Mouse (Mus musculus) kidney, embryonic 15.5 days (tissue): ENCODE measurements around the gene Slc28a1. TPM values are rescaled to one million over a fixed set of nuclear protein-coding genes. Genes with fewer than 3 reads are reported as not detected.
"Not testable (repeated sequence)": the region's sequence is repeated elsewhere in the genome, so short reads cannot be mapped to it uniquely, and the experiment has no call there.

Experiments used
- ATAC-seq: fragments of 200-750 bp; cut with Nextera tagmentation; replicated peaks from 2 replicates; pipeline ENCODE4 v1.8.0; 2017; ENCODE audit warnings: moderate TSS enrichment; ENCODE audit not compliant: low FRiP score
- H3K27ac ChIP-seq: fragments of 300-500 bp; sonication (generic); 2 replicates; pipeline ENCODE4 v1.5.1; 2015; ENCODE audit warnings: mild to moderate bottlenecking, inconsistent platforms
- H3K27me3 ChIP-seq: fragments of 300-500 bp; sonication (generic); 2 replicates; pipeline ENCODE4 v1.6.1; 2015; ENCODE audit warnings: inconsistent platforms
- H3K36me3 ChIP-seq: fragments of 300-500 bp; sonication (generic); 2 replicates; pipeline ENCODE4 v1.6.1; 2015; ENCODE audit warnings: inconsistent platforms
- H3K4me1 ChIP-seq: fragments of 300-500 bp; sonication (generic); 2 replicates; pipeline ENCODE4 v1.6.1; 2015; ENCODE audit warnings: inconsistent platforms
- H3K4me2 ChIP-seq: fragments of 300-500 bp; sonication (generic); 2 replicates; pipeline ENCODE4 v1.6.1; 2015; ENCODE audit warnings: moderate library complexity, mild to moderate bottlenecking, inconsistent platforms
- H3K4me3 ChIP-seq: fragments of 300-500 bp; sonication (generic); replicated peaks from 2 replicates; pipeline ENCODE4 v1.5.1; 2015; ENCODE audit warnings: mild to moderate bottlenecking, inconsistent platforms
- H3K9ac ChIP-seq: fragments of 300-500 bp; sonication (generic); 2 replicates; pipeline ENCODE4 v1.6.1; 2015; ENCODE audit warnings: mild to moderate bottlenecking, inconsistent platforms
- H3K9me3 ChIP-seq: fragments of 300-500 bp; sonication (generic); replicated peaks from 2 replicates; pipeline ENCODE4 v1.6.1; 2016; ENCODE audit warnings: inconsistent platforms
- WGBS: fragments of 180-500 bp; shearing (Covaris S2); methylation state at CpG from one replicate; pipeline ENCODE4 v1.1.7; 2015; ENCODE audit warnings: mixed read lengths; 5-methylcytosine and 5-hydroxymethylcytosine counted together
- polyA plus RNA-seq: library from polyadenylated mRNA; unstranded; fragments of >200 nt; fragmentation: Nextera tagmentation; extraction: Ambion mirVana; gene quantifications from 2 replicates; pipeline ENCODE4 v1.2.1, GENCODE M21; 2015

The Slc28a1 gene
- polyA plus RNA-seq, 1 experiment from 2014 or later, result 0.13 TPM

DNA sequence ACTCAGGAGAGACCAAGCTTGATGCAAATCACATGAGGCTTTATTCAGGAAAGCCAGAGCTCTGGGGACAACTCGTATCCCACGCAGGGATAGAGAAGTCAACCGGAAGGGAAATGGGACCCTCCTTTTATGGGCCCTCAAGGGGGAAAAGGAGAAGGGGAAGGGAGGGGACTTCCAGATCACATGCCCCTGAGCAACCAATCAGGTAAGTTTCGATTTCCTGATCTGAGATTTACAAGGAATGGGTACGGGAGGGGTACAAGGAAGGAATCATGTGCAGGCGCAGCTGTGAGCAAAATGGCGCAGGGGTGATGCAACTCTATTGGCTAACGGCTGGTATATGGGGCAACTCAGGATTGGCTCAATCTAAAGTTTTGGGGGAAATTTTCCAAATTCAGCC lies 36.6 kb downstream of the Slc28a1 start:
- no peak overlapping the region for H3K4me3 ChIP-seq
- no peak for ATAC-seq
- no peaks in the 10 kb centered on the region for H3K36me3 ChIP-seq

DNA sequence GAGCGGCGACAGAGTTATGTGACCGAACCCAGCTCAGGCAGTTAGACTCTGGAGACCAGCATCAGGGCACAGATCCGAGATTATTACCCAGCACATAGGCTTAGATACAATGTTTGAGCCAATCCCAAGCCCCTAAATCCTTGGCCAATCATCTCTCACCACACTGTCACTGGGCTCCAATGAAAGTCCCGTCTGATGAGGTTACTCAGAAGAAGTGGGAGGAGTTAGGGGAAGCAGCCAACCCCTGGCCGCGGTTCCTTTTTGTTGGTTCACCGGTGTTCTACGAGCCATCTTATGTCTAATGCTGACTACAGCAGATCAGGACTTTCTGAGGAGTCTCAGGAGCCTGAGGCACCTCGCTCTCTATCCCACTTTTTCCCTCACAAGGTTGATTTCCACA lies 37.7 kb downstream of the Slc28a1 start:
- Histone ChIP-seq H3K4me2 (no peak overlapping the region), H3K4me1 (no peaks in the 10 kb centered on the region), H3K27ac (no peak overlapping the region), H3K4me3 (no peak overlapping the region), H3K36me3 (no peaks in the 10 kb centered on the region), H3K9ac (no peak overlapping the region), H3K9me3 (no peaks in the 10 kb centered on the region), H3K27me3 (no peaks in the 10 kb centered on the region)
- no peak for ATAC-seq
- 95% methylated on average over 10 of the region's 10 CpGs for WGBS

More for the DNA sequence above, 36.6 kb downstream of the Slc28a1 start:
- Histone ChIP-seq H3K27ac (no peak overlapping the region), H3K9me3 (no peaks in the 10 kb centered on the region), H3K27me3 (no peaks in the 10 kb centered on the region), H3K4me1 (no peaks in the 10 kb centered on the region), H3K4me2 (no peak overlapping the region), H3K9ac (no peak overlapping the region)
- 94% methylated on average over 8 of the region's 8 CpGs for WGBS

DNA sequence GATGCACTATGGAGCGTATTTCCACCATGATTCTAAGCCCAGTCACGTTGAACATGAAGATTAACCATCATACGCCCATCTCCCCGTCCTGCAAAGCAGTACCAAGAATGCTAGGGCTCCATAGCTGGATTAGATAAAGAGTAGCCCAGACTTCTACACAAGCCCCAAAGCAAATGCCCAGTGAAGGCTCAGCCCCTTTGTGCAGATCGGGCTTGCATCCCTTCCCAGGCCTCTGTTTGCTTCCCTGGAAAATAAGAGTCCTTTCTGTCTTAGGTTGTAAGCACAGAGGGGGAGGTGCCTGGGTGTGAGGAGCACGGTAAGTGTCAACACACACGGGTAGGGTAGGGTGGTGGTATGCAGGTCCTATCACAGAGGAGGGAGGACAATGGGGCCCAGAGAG lies 38.2 kb downstream of the Slc28a1 start:
- no peak overlapping the region for H3K4me3 ChIP-seq
- 79% methylated on average over 7 of the region's 7 CpGs for whole genome bisulfite sequencing
- no peak for ATAC-seq

DNA sequence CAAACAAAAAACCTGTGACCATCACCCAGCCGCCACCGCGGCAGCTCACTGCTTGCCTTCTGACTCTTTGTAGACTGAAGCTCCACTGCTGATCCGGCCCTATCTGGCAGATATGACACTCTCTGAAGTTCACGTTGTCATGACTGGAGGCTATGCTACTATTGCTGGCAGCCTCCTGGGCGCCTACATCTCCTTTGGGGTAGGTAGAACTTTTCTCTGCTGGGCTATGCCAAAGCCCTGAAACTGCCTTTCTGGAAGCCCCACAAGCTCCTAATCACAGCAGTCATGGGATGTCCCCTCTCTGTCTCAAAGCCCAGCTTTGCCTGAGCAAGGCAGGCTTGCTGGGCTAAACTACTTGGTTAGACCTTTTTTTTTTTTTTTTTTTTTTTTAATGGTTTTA lies 38.7 kb downstream of the Slc28a1 start:
- Histone ChIP-seq H3K4me2 (no peak overlapping the region), H3K4me1 (no peaks in the 10 kb centered on the region), H3K9me3 (no peaks in the 10 kb centered on the region), H3K36me3 (no peaks in the 10 kb centered on the region), H3K27ac (no peak overlapping the region), H3K27me3 (no peaks in the 10 kb centered on the region), H3K4me3 (no peak overlapping the region), H3K9ac (no peak overlapping the region)
- 86% methylated on average over 6 of the region's 6 CpGs for WGBS
- no peak for ATAC-seq

More for the DNA sequence above, 38.2 kb downstream of the Slc28a1 start:
- Histone ChIP-seq H3K9me3 (no peaks in the 10 kb centered on the region), H3K27ac (no peak overlapping the region), H3K9ac (no peak overlapping the region), H3K27me3 (no peaks in the 10 kb centered on the region), H3K4me2 (no peak overlapping the region), H3K36me3 (no peaks in the 10 kb centered on the region), H3K4me1 (no peaks in the 10 kb centered on the region)

DNA sequence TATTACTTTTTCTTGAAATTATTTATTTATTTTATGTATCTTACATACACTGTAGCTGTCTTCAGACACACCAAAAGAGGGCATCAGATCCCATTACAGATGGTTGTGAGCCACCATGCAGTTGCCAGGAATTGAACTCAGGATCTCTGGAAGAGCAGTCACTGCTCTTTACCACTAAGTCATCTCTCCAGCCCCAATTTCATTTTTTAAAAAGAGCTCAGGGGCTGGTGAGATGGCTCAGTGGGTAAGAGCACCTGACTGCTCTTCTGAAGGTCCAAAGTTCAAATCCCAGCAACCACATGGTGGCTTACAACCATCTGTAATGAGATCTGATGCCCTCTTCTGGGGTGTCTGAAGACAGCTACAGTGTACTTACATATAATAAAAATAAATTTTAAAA lies 39.6 kb downstream of the Slc28a1 start:
- not testable (repeated sequence) for H3K9ac ChIP-seq, H3K4me2 ChIP-seq, H3K4me3 ChIP-seq, H3K27ac ChIP-seq, H3K9me3 ChIP-seq, H3K27me3 ChIP-seq, H3K4me1 ChIP-seq, H3K36me3 ChIP-seq, ATAC-seq

DNA sequence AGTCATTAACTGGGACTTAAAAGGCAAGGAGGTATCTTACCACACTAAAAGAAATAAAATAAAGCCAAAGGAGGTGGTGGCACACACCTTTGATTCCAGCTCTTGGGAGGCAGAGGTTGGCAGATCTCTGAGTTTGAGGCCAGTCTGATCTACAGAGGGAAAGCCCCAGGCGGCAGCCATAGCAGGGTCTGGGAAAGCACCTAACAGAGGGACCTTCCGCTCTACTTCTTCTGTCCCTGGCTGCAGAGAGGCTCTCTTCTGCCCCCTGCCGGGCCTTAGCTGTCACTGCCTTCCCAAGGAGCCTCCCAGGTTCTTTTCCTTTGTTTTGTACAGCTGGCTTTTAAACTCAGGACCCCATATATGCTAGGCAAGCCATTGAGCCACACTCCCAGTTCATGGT lies 40.4 kb downstream of the Slc28a1 start:
- H3K4me2 ChIP-seq, result no peak overlapping the region
- H3K9me3 ChIP-seq, result no peaks in the 10 kb centered on the region
- no peak overlapping the region for H3K9ac ChIP-seq
- H3K36me3 ChIP-seq, result no peaks in the 10 kb centered on the region
- H3K27me3 ChIP-seq, result no peaks in the 10 kb centered on the region
- H3K4me3 ChIP-seq, result no peak overlapping the region
- 2% methylated on average over 3 of the region's 3 CpGs for WGBS
- ATAC-seq, result peak; percentile 68; the same call in 1 of the 2 replicates
- peaks cover 7% of the 10 kb centered on the region for H3K4me1 ChIP-seq
- no peak overlapping the region for H3K27ac ChIP-seq

DNA sequence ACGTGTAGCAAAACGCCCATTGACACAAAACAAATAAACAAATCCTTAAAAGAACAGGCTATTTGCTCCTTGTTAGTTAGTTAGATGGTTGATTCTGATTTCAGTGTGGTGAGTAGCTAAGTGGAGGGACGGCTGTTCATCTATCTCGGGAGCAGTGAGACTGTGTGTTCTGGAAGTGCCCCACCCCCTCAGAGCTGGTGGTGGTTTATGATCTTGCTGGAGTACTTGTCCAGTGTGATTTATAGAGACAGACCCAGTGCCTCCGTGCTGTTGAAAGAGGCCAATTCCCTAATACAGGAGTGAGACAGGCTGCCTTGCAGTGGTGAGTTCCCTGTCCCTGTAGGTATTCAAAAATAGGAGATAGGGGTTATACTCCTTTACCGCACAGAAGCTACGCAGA lies 44.3 kb downstream of the Slc28a1 start:
- Histone ChIP-seq H3K9me3 (no peaks in the 10 kb centered on the region), H3K4me1 (peaks cover 10% of the 10 kb centered on the region), H3K4me3 (no peak overlapping the region), H3K4me2 (no peak overlapping the region), H3K9ac (no peak overlapping the region), H3K27ac (no peak overlapping the region), H3K27me3 (no peaks in the 10 kb centered on the region), H3K36me3 (no peaks in the 10 kb centered on the region)
- 38% methylated on average over 7 of the region's 7 CpGs for WGBS
- ATAC-seq, result no peak

DNA sequence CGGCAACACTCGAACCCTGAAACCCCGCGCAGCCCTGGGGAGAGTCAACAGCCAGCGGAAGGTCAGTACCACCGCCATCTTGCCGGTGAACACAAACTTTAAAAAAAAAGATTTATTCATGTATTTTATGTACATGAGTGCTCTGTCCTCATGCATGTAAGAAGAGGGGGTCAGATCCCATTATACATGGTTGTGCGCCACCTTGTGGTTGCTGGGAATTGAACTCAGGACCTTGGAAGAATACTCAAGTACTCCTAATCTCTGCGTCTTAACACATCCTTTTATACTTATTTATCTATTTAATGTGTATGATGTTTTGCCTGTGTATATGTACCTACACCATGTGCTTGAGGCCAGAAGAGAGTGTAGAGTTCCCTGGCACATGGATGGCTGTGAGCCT lies 47.1 kb downstream of the Slc28a1 start:
- Histone ChIP-seq H3K9me3 (no peaks in the 10 kb centered on the region), H3K4me2 (no peak overlapping the region), H3K27me3 (no peaks in the 10 kb centered on the region), H3K9ac (no peak overlapping the region), H3K36me3 (no peaks in the 10 kb centered on the region), H3K4me1 (peaks cover 10% of the 10 kb centered on the region), H3K27ac (no peak overlapping the region), H3K4me3 (no peak overlapping the region)
- 67% methylated on average over 9 of the region's 9 CpGs for whole genome bisulfite sequencing
- ATAC-seq, result no peak

DNA sequence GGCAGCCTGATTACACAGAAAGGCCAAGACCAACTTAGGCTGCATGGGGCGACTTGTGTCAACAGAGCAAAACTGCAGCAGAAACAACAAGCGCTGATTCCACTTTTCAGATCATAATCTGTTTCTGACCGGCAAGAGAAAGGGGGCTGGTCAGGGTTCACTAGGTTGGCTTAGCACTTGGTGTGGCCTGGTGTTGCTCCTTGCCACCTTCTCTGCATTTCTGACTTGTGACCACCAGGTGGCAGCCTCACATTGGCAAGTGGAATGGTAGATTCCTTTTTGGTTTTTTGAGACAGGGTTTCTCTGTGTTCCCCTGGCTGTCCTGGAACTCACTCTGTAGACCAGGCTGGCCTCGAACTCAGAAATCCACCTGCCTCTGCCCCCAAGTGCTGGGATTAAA lies 47.7 kb downstream of the Slc28a1 start:
- H3K27ac ChIP-seq, result no peak overlapping the region
- H3K4me1 ChIP-seq, result peaks cover 10% of the 10 kb centered on the region
- no peaks in the 10 kb centered on the region for H3K27me3 ChIP-seq
- 37% methylated on average over 4 of the region's 4 CpGs for WGBS
- no peak overlapping the region for H3K9ac ChIP-seq
- no peak overlapping the region for H3K4me3 ChIP-seq
- ATAC-seq, result peak; percentile 60
- no peaks in the 10 kb centered on the region for H3K36me3 ChIP-seq
- H3K4me2 ChIP-seq, result no peak overlapping the region
- H3K9me3 ChIP-seq, result no peaks in the 10 kb centered on the region

DNA sequence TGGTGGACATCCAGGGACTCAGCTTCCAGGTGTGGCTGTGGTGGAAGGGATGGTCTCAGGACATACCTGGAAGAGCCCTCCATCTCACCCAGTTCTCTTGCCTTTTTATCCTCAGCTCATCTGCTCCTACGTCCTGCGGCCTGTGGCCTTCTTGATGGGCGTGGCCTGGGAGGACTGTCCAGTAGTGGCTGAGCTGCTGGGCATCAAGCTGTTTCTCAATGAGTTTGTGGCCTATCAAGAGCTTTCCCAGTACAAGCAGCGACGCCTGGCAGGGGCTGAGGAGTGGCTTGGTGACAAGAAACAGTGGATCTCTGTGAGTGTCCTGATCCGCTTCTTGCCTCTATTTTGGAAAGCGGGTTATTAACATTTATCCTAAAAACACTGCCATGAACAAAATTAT lies 49.8 kb downstream of the Slc28a1 start:
- Histone ChIP-seq H3K27me3 (peaks cover 4% of the 10 kb centered on the region; the same call in 1 of the 2 replicates), H3K4me1 (0 out of 2 replicates have a peak, but pooled peaks cover 3% of the 10 kb centered on the region), H3K27ac (no peak overlapping the region), H3K4me2 (no peak overlapping the region), H3K36me3 (no peaks in the 10 kb centered on the region), H3K4me3 (no peak overlapping the region), H3K9me3 (no peaks in the 10 kb centered on the region), H3K9ac (no peak overlapping the region)
- 68% methylated on average over 7 of the region's 7 CpGs for WGBS
- ATAC-seq, result no peak

DNA sequence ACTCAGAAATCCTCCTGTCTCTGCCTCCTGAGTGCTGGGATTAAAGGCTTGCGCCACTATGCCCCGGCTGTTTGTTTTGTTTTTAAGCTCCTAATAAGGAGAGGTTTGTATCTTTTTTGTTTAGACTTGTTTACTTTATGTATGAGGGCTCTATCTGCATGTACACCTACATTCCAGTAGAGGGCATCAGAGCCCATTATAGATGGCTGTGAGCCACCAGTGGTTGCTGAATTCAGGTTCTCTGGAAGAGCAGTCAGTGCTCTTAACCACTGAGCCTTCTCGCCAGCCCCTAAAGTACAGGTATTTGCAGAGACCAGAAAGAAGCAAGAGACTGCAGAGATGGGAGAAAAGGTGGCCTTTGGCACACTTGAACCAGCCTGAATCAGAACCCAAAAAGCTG lies 52.5 kb downstream of the Slc28a1 start:
- H3K36me3 ChIP-seq, result no peaks in the 10 kb centered on the region
- 0 out of 2 replicates have a peak, but pooled peaks cover 2% of the 10 kb centered on the region for H3K4me1 ChIP-seq
- no peak for ATAC-seq
- WGBS, result 45% methylated on average over 3 of the region's 3 CpGs
- H3K4me3 ChIP-seq, result no peak overlapping the region
- H3K4me2 ChIP-seq, result no peak overlapping the region
- no peak overlapping the region for H3K9ac ChIP-seq
- no peak overlapping the region for H3K27ac ChIP-seq
- peaks cover 4% of the 10 kb centered on the region; the same call in 1 of the 2 replicates for H3K27me3 ChIP-seq
- H3K9me3 ChIP-seq, result no peaks in the 10 kb centered on the region

DNA sequence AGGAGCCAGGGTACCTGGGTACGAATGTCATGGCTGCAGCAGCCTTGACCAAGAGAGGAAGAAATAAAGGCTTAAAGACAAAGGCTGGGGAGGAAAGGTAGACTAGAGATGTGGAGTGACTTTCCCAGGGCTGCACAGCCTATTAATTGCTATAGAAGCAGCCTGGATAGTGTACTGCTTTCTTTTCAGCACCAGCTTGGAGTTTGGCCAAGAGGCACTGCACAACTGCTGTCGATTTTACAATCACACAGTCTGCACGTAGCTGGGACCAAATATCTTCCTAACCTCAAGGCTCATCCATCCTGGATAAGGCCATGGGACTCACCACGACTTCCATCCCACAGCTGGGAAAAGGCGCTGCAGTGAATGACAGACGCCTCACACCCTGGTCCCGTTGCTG lies 54.8 kb downstream of the Slc28a1 start:
- H3K27ac ChIP-seq, result no peak overlapping the region
- peaks cover 4% of the 10 kb centered on the region; the same call in 1 of the 2 replicates for H3K27me3 ChIP-seq
- no peak overlapping the region for H3K4me2 ChIP-seq
- no peak overlapping the region for H3K9ac ChIP-seq
- ATAC-seq, result no peak
- H3K36me3 ChIP-seq, result no peaks in the 10 kb centered on the region
- WGBS, result 73% methylated on average over 7 of the region's 7 CpGs
- 0 out of 2 replicates have a peak, but pooled peaks cover 3% of the 10 kb centered on the region for H3K9me3 ChIP-seq
- no peak overlapping the region for H3K4me3 ChIP-seq
- H3K4me1 ChIP-seq, result no peaks in the 10 kb centered on the region

DNA sequence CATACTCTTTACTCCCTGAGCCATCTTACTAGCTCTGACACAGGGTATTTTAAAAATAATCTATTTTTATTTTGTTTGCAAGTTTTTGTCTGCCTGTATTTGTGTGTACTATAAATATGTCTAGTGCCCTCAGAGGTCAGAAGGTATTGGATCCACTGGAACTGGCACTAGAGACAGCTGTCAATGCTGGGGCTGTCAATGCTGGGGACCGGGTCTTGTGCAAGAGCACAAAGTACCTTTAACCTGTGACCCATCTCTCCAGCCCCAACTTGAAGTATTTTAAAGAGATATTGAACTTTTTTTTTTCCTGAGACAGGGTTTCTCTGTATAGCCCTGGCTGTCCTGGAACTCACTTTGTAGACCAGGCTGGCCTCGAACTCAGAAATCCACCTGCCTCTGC lies 59.3 kb downstream of the Slc28a1 start:
- Histone ChIP-seq H3K27ac (no peak overlapping the region), H3K9ac (no peak overlapping the region), H3K4me3 (no peak overlapping the region), H3K4me1 (no peaks in the 10 kb centered on the region), H3K4me2 (no peak overlapping the region), H3K27me3 (peaks cover 1% of the 10 kb centered on the region; the same call in 1 of the 2 replicates), H3K9me3 (0 out of 2 replicates have a peak, but pooled peaks cover 3% of the 10 kb centered on the region), H3K36me3 (no peaks in the 10 kb centered on the region)
- 84% methylated on average over 2 of the region's 2 CpGs for WGBS
- no peak for ATAC-seq
